In genomic region chr5:122643701-122644100, GRCm38 (mm10) we compare ENCODE assay signal across 8 mouse cellular contexts. TPM values are rescaled to one million over a fixed set of nuclear protein-coding genes. Genes with fewer than 3 reads are reported as not detected.
DNase-seq lines count a peak whose midpoint lies in the region; ATAC-seq and TF ChIP-seq lines count a peak whose summit lies in the region.

Gene P2rx7 (plus strand): TSS chr5:122643911.

- no peak within 1 kb of the TSS for H3K9ac ChIP-seq in kidney, embryonic 14.5 days (ENCODE audit: low read depth, low read length)
- peak within 1 kb of the TSS; percentile 29 for H3K9ac ChIP-seq in heart, embryonic 13.5 days
- H3K9ac ChIP-seq in lung, embryonic 15.5 days: no peak within 1 kb of the TSS

- no peak within 1 kb of the TSS for H3K4me3 ChIP-seq in kidney, embryonic 14.5 days (ENCODE audit: low read length)
- H3K4me3 ChIP-seq in bone marrow macrophage, adult 2 months (ENCODE audit: insufficient read depth, low read length): peak within 1 kb of the TSS; percentile 88
- 0 out of 2 replicates have a peak within 1 kb of the TSS, but pooled peaks have one; percentile 1 for H3K4me3 ChIP-seq in heart, embryonic 13.5 days
- peak within 1 kb of the TSS; percentile 9 for H3K4me3 ChIP-seq in lung, embryonic 15.5 days

- WGBS in kidney, embryonic 14.5 days: 76% methylated on average over 12 of the region's 12 CpGs
- 73% methylated on average over 12 of the region's 12 CpGs for WGBS in heart, embryonic 13.5 days
- WGBS in lung, embryonic 15.5 days: 58% methylated on average over 12 of the region's 12 CpGs

- ATAC-seq in kidney, embryonic 14.5 days (ENCODE audit: low FRiP score, low TSS enrichment): no peak
- no peak for ATAC-seq in heart, embryonic 13.5 days (ENCODE audit: extremely low read depth, insufficient number of reproducible peaks, low FRiP score, low TSS enrichment)
- peak; percentile 30; the same call in 1 of the 2 replicates for ATAC-seq in lung, embryonic 15.5 days (ENCODE audit: borderline replicate concordance, extremely low read depth, low FRiP score, low TSS enrichment)

- DNase-seq in kidney, adult 18-20 months: peak; percentile 50
- peak; percentile 63 to 74 for DNase-seq in kidney, postnatal 36 days
- DNase-seq in right cerebral cortex, adult 2 months (ENCODE audit: low spot score in 2 of 2): peak; percentile 43 to 70
- DNase-seq in T-cell, adult 2 months (ENCODE audit: low spot score): no peak

- TF ChIP-seq CTCF in bone marrow macrophage, adult 2 months (IDR thresholded peaks at IDR 0.05; ENCODE audit: low read depth, low read length): no peak

- no peaks in the 10 kb centered on the region for H3K36me3 ChIP-seq in kidney, embryonic 14.5 days (ENCODE audit: control insufficient read depth, insufficient read depth, low read length)
- no peaks in the 10 kb centered on the region for H3K36me3 ChIP-seq in heart, embryonic 13.5 days
- no peaks in the 10 kb centered on the region for H3K36me3 ChIP-seq in lung, embryonic 15.5 days

- no peaks in the 10 kb centered on the region for H3K9me3 ChIP-seq in kidney, embryonic 14.5 days (ENCODE audit: control insufficient read depth, low read length)
- no peaks in the 10 kb centered on the region for H3K9me3 ChIP-seq in heart, embryonic 13.5 days
- no peaks in the 10 kb centered on the region for H3K9me3 ChIP-seq in lung, embryonic 15.5 days

- H3K27ac ChIP-seq in kidney, embryonic 14.5 days (ENCODE audit: low read depth, low read length): no peak within 1 kb of the TSS
- H3K27ac ChIP-seq in bone marrow macrophage, adult 2 months (ENCODE audit: insufficient read depth, low read depth, low read length): peak within 1 kb of the TSS; percentile 95
- H3K27ac ChIP-seq in heart, embryonic 13.5 days (replicated peaks): 0 out of 2 replicates have a peak within 1 kb of the TSS, but pooled peaks have one; percentile 26
- no peak within 1 kb of the TSS for H3K27ac ChIP-seq in lung, embryonic 15.5 days

- H3K4me1 ChIP-seq in kidney, embryonic 14.5 days (ENCODE audit: control insufficient read depth, insufficient read depth, low read length): no peaks in the 10 kb centered on the region
- H3K4me1 ChIP-seq in bone marrow macrophage, adult 2 months (ENCODE audit: control insufficient read depth, insufficient read depth, low read length): peaks cover 9% of the 10 kb centered on the region; the same call in 1 of the 2 replicates
- H3K4me1 ChIP-seq in heart, embryonic 13.5 days: peaks cover 27% of the 10 kb centered on the region
- peaks cover 5% of the 10 kb centered on the region; the same call in 1 of the 2 replicates for H3K4me1 ChIP-seq in lung, embryonic 15.5 days

- no peak for TF ChIP-seq POLR2A in bone marrow macrophage, adult 2 months (IDR thresholded peaks at IDR 0.05; ENCODE audit: borderline replicate concordance, low read depth, low read length)

- H3K4me2 ChIP-seq in kidney, embryonic 14.5 days (replicated peaks; ENCODE audit: low read depth, low read length): no peak within 1 kb of the TSS
- peak within 1 kb of the TSS; percentile 24; the same call in 1 of the 2 replicates for H3K4me2 ChIP-seq in heart, embryonic 13.5 days
- H3K4me2 ChIP-seq in lung, embryonic 15.5 days: peak within 1 kb of the TSS; percentile 28

- H3K27me3 ChIP-seq in kidney, embryonic 14.5 days (ENCODE audit: control insufficient read depth, insufficient read depth, low read length): no peaks in the 10 kb centered on the region
- H3K27me3 ChIP-seq in heart, embryonic 13.5 days (replicated peaks): no peaks in the 10 kb centered on the region
- no peaks in the 10 kb centered on the region for H3K27me3 ChIP-seq in lung, embryonic 15.5 days

RNA-seq across cellular contexts. Expression of gene P2rx7, which starts in this region (rescaled TPM):
- polyA plus RNA-seq in kidney, embryonic 14.5 days (2014; fragmentation: Nextera tagmentation; extraction: Ambion mirVana): 0.56 and 1.1 TPM in 2 replicates
- polyA plus RNA-seq in bone marrow macrophage, adult 2 months (2012; ENCODE audit: insufficient read depth, insufficient read length, missing spikeins): 78.0 and 80.3 TPM in 2 replicates
- 1.3 and 1.6 TPM in 2 replicates for polyA plus RNA-seq in heart, embryonic 13.5 days (2015; fragmentation: Nextera tagmentation; extraction: Ambion mirVana)
- polyA plus RNA-seq in lung, embryonic 15.5 days (2015; fragmentation: Nextera tagmentation; extraction: Ambion mirVana): 3.1 and 3.3 TPM in 2 replicates

Comparison
In these comparisons a context has a peak if more than half of its experiments do, and no peak if none do; other contexts are left out.
1. RNA of gene P2rx7 (polyA plus RNA-seq): 78.0 to 80.3 TPM in bone marrow macrophage, adult 2 months; 3.1 to 3.3 TPM in lung, embryonic 15.5 days, 1.3 to 1.6 TPM in heart, embryonic 13.5 days and 0.56 to 1.1 TPM in kidney, embryonic 14.5 days; every median in the first group is over 10 times any median in the second.
2. H3K27ac ChIP-seq: peak in bone marrow macrophage, adult 2 months (single experiment) and heart, embryonic 13.5 days (single experiment); none in kidney, embryonic 14.5 days (single experiment) and lung, embryonic 15.5 days (single experiment).